Comparison of ENCODE assay signal across 7 mouse cellular contexts in genomic region chr5:114174639-114175038, GRCm38 (mm10). TPM values are rescaled to one million over a fixed set of nuclear protein-coding genes. Genes with fewer than 3 reads are reported as not detected.
A peak's percentile ranks its signal among the peaks of the same experiment; 100 is the strongest.
DNase-seq lines count a peak whose midpoint lies in the region; ATAC-seq lines count a peak whose summit lies in the region.

No protein-coding gene starts in this region.

- H3K36me3 ChIP-seq in limb, embryonic 15.5 days = no peaks in the 10 kb centered on the region
- no peaks in the 10 kb centered on the region for H3K36me3 ChIP-seq in neural tube, embryonic 15.5 days

- H3K4me2 ChIP-seq in limb, embryonic 15.5 days = peak overlapping the region; percentile 29
- peak overlapping the region; percentile 25 for H3K4me2 ChIP-seq in neural tube, embryonic 15.5 days

- H3K9ac ChIP-seq in limb, embryonic 15.5 days = no peak overlapping the region
- H3K9ac ChIP-seq in neural tube, embryonic 15.5 days (replicated peaks) = no peak overlapping the region

- intact Hi-C loops in heart, postnatal 36 days (cut with DNase I) = loop anchor here (5.0 kb wide), 3 partner anchors 42 to 198 kb away; partner anchors contain the start of gene Ung

- H3K27ac ChIP-seq in limb, embryonic 15.5 days = no peak overlapping the region
- no peak overlapping the region for H3K27ac ChIP-seq in neural tube, embryonic 15.5 days (replicated peaks)

- no peaks in the 10 kb centered on the region for H3K9me3 ChIP-seq in limb, embryonic 15.5 days
- no peaks in the 10 kb centered on the region for H3K9me3 ChIP-seq in neural tube, embryonic 15.5 days (replicated peaks)

- WGBS in limb, embryonic 15.5 days = 13% methylated on average over 16 of the region's 16 CpGs
- 12% methylated on average over 16 of the region's 16 CpGs for WGBS in neural tube, embryonic 15.5 days

- H3K27me3 ChIP-seq in limb, embryonic 15.5 days = no peaks in the 10 kb centered on the region
- peaks cover 26% of the 10 kb centered on the region for H3K27me3 ChIP-seq in neural tube, embryonic 15.5 days (replicated peaks)

- peaks cover 18% of the 10 kb centered on the region for H3K4me1 ChIP-seq in limb, embryonic 15.5 days
- H3K4me1 ChIP-seq in neural tube, embryonic 15.5 days = peaks cover 19% of the 10 kb centered on the region

- no peak for ATAC-seq in limb, embryonic 15.5 days (ENCODE audit: insufficient number of reproducible peaks, low FRiP score, low TSS enrichment, low read depth)
- ATAC-seq in neural tube, embryonic 15.5 days (ENCODE audit: low FRiP score) = no peak
- no peak for ATAC-seq in megakaryocyte progenitor cell, adult 5-6 weeks (replicated peaks; ENCODE audit: poor library complexity)

- DNase-seq in urinary bladder, postnatal 25 days (ENCODE audit: low spot score) = peak; percentile 33
- DNase-seq in urinary bladder, postnatal 10 days (ENCODE audit: low spot score) = no peak
- DNase-seq in embryo, embryonic 10 days (ENCODE audit: low spot score) = peak; percentile 83
- peak; percentile 55 to 59 for DNase-seq in heart, postnatal 36 days

- peak overlapping the region; percentile 5; the same call in 1 of the 2 replicates for H3K4me3 ChIP-seq in limb, embryonic 15.5 days
- no peak overlapping the region for H3K4me3 ChIP-seq in neural tube, embryonic 15.5 days (replicated peaks)

RNA-seq across cellular contexts. Expression of gene Acacb, which starts 28.3 kb away (rescaled TPM):
- total RNA-seq in heart, postnatal 36 days (2021) = 100 to 1,000 TPM; 232 to 242 TPM
- polyA plus RNA-seq in limb, embryonic 15.5 days (2015; fragmentation: Nextera tagmentation; extraction: Ambion mirVana) = 1.7 and 2.5 TPM in 2 replicates
- 4.7 and 5.0 TPM in 2 replicates for polyA plus RNA-seq in neural tube, embryonic 15.5 days (2015; fragmentation: Nextera tagmentation; extraction: Ambion mirVana)
- total RNA-seq in megakaryocyte progenitor cell, adult 5-6 weeks (2015) = 0.24 and 0.30 TPM in 2 replicates
- total RNA-seq in megakaryocyte progenitor cell, adult 5-6 weeks (2017) = 0.08 and 0.37 TPM in 2 replicates

RNA-seq across cellular contexts. Expression of gene Ung, which starts 44.5 kb away (rescaled TPM):
- 10 to 100 TPM; 26.4 to 27.3 TPM for total RNA-seq in heart, postnatal 36 days (2021)
- 35.3 and 38.3 TPM in 2 replicates for polyA plus RNA-seq in limb, embryonic 15.5 days (2015; fragmentation: Nextera tagmentation; extraction: Ambion mirVana)
- polyA plus RNA-seq in neural tube, embryonic 15.5 days (2015; fragmentation: Nextera tagmentation; extraction: Ambion mirVana) = 9.2 and 20.7 TPM in 2 replicates
- 9.9 and 10.8 TPM in 2 replicates for total RNA-seq in megakaryocyte progenitor cell, adult 5-6 weeks (2015)
- total RNA-seq in megakaryocyte progenitor cell, adult 5-6 weeks (2017) = 20.6 and 25.2 TPM in 2 replicates

RNA-seq across cellular contexts. Expression of gene Alkbh2, which starts 46.6 kb away (rescaled TPM):
- total RNA-seq in heart, postnatal 36 days (2021) = 1 to 10 TPM; 1.2 to 1.5 TPM
- 10.0 and 10.4 TPM in 2 replicates for polyA plus RNA-seq in limb, embryonic 15.5 days (2015; fragmentation: Nextera tagmentation; extraction: Ambion mirVana)
- polyA plus RNA-seq in neural tube, embryonic 15.5 days (2015; fragmentation: Nextera tagmentation; extraction: Ambion mirVana) = 6.2 and 7.8 TPM in 2 replicates
- total RNA-seq in megakaryocyte progenitor cell, adult 5-6 weeks (2015) = 6.0 and 7.0 TPM in 2 replicates
- 5.7 and 5.9 TPM in 2 replicates for total RNA-seq in megakaryocyte progenitor cell, adult 5-6 weeks (2017)

Comparison
In these comparisons a context has a peak if more than half of its experiments do, and no peak if none do; other contexts are left out.
1. RNA of gene Acacb, which starts 28.3 kb away (total RNA-seq): 232 to 242 TPM in heart, postnatal 36 days; 0.08 to 0.37 TPM in megakaryocyte progenitor cell, adult 5-6 weeks; every median in the first group is over 100 times any median in the second.